Mouse (Mus musculus): ENCODE data around the gene Gm27027.
A peak's percentile ranks its signal among the peaks of the same experiment; 100 is the strongest.

GRCm38 (mm10) chr2:94035428-94036331, 39.5 kb upstream of the Gm27027 start:
- peak; percentile 41; the same call in 1 of the 2 replicates for TF ChIP-seq CTCF (IDR thresholded peaks at IDR 0.05; ENCODE audit: control insufficient read depth, insufficient read depth, insufficient replicate concordance, low read depth, low read length)
- TF ChIP-seq POLR2A (IDR thresholded peaks at IDR 0.05; ENCODE audit: control insufficient read depth, low read depth, low read length), result no peak

All from testis, adult 2 months (tissue).